ENCODE assay signal across 21 mouse cellular contexts in the genomic region with DNA sequence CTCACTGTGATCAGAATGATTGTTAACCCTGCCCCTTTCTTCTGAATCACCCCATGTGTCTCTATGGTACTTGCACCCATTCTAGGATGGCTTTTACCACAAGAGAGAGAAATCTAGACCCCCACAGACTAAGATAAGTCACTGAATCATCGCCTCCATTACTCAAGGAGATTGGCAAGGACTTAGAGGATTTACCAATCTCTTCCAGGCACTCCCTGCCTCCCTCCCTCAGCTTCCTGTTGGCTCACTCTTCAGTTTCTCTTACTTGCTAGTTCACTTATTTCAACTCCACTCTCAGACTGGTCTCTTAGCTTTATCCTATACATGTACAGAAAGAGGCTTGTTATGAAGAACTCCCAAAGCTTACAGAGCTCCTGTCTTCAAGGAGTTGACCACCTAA. TPM values are rescaled to one million over a fixed set of nuclear protein-coding genes. Genes with fewer than 3 reads are reported as not detected.
DNase-seq lines count a peak whose midpoint lies in the region; ATAC-seq and TF ChIP-seq lines count a peak whose summit lies in the region.
"Had no signal": no experiment of that assay in that cellular context is flagged by ENCODE, and none has a peak within 500 bp of the region (broad histone marks: within the 10 kb centered on the region; RNA-seq: fewer than 3 reads in every experiment).

No protein-coding gene starts in this region.

- H3K9me3 ChIP-seq in kidney, embryonic 16.5 days (ENCODE audit: low read length), result no peaks in the 10 kb centered on the region
- H3K9me3 ChIP-seq: embryonic facial prominence, embryonic 10.5 days; forebrain, embryonic 12.5 days; heart, embryonic 15.5 days; hindbrain, embryonic 13.5 days had no signal

- H3K4me3 ChIP-seq in myocyte, result no peak overlapping the region
- no peak overlapping the region for H3K4me3 ChIP-seq in kidney, embryonic 16.5 days (ENCODE audit: low read length)
- H3K4me3 ChIP-seq: embryonic facial prominence, embryonic 10.5 days; erythroblast, embryonic 14.5 days; forebrain, embryonic 12.5 days; heart, adult 2 months; heart, embryonic 15.5 days; hindbrain, embryonic 13.5 days had no signal

- H3K4me2 ChIP-seq in myocyte (ENCODE audit: low read depth), result peak overlapping the region; percentile 64
- no peak overlapping the region for H3K4me2 ChIP-seq in kidney, embryonic 16.5 days (replicated peaks; ENCODE audit: low read depth, low read length)
- H3K4me2 ChIP-seq: forebrain, embryonic 12.5 days; heart, embryonic 11.5 days; heart, embryonic 15.5 days; hindbrain, embryonic 13.5 days had no signal

- 87% methylated on average over 1 of the region's 1 CpGs for WGBS in kidney, embryonic 16.5 days

- H3K36me3 ChIP-seq in myocyte (ENCODE audit: control insufficient read depth, insufficient read depth), result no peaks in the 10 kb centered on the region
- H3K36me3 ChIP-seq in kidney, embryonic 16.5 days (ENCODE audit: insufficient read depth, low read length), result no peaks in the 10 kb centered on the region
- H3K36me3 ChIP-seq: embryonic facial prominence, embryonic 10.5 days; forebrain, embryonic 12.5 days; heart, embryonic 15.5 days; hindbrain, embryonic 13.5 days had no signal

- no peak overlapping the region for H3ac ChIP-seq in myocyte (ENCODE audit: control insufficient read depth, insufficient read length)

- H3K27ac ChIP-seq in kidney, embryonic 16.5 days (ENCODE audit: low read length), result no peak overlapping the region
- H3K27ac ChIP-seq: embryonic facial prominence, embryonic 10.5 days; forebrain, embryonic 12.5 days; heart, adult 2 months; heart, embryonic 15.5 days; hindbrain, embryonic 13.5 days; hindbrain, postnatal 0 days had no signal

- no peak for TF ChIP-seq POLR2A in myocyte (IDR thresholded peaks at IDR 0.05; ENCODE audit: insufficient read length, low read depth)

- H3K79me2 ChIP-seq in myocyte (ENCODE audit: control insufficient read depth, insufficient read depth), result peaks cover 100% of the 10 kb centered on the region

- H3K9ac ChIP-seq in kidney, embryonic 16.5 days (replicated peaks; ENCODE audit: low read length), result no peak overlapping the region
- H3K9ac ChIP-seq: forebrain, embryonic 12.5 days; heart, embryonic 15.5 days; hindbrain, embryonic 13.5 days had no signal

- no peaks in the 10 kb centered on the region for H3K27me3 ChIP-seq in myocyte (ENCODE audit: control insufficient read depth, insufficient read depth, insufficient read length)
- no peaks in the 10 kb centered on the region for H3K27me3 ChIP-seq in kidney, embryonic 16.5 days (ENCODE audit: insufficient read depth, low read length)
- H3K27me3 ChIP-seq: forebrain, embryonic 12.5 days; heart, embryonic 15.5 days; hindbrain, embryonic 13.5 days had no signal

- no peaks in the 10 kb centered on the region; the same call in 1 of the 2 replicates for H3K4me1 ChIP-seq in kidney, embryonic 16.5 days (ENCODE audit: insufficient read depth, low read length)
- H3K4me1 ChIP-seq: heart, embryonic 15.5 days had no signal

- DNase-seq in 3T3-L1 (ENCODE audit: low read depth, low spot score) (peak; percentile 60), 416B (ENCODE audit: low read depth) (peak; percentile 91)
- peak; percentile 55 for DNase-seq in fibroblast of lung, adult 2 months (ENCODE audit: low read depth)
- no peak for DNase-seq in thymus, postnatal 4 days
- DNase-seq: adrenal gland, adult 2 months; adrenal gland, postnatal 36 days; cerebellum, adult 2 months; cerebellum, postnatal 10 days; gastrocnemius, postnatal 10 days; heart, adult 2 months; heart, postnatal 14 days had no signal

- ATAC-seq in kidney, embryonic 16.5 days (ENCODE audit: low FRiP score, low TSS enrichment), result no peak
- ATAC-seq: forebrain, embryonic 16.5 days; hindbrain, postnatal 0 days had no signal

TF ChIP-seq in myocyte, 11 proteins besides CTCF, POLR2A, EP300 and RAD21:
- TF ChIP-seq REST (IDR thresholded peaks at IDR 0.05; ENCODE audit: insufficient read depth, insufficient read length), result no peak
- 0 out of 2 replicates have a peak, but pooled peaks have one; percentile 36 for TF ChIP-seq CEBPB (IDR thresholded peaks at IDR 0.05; ENCODE audit: insufficient read depth, poor library complexity, severe bottlenecking)
TF ChIP-seq in myocyte: peak in this region for 1.

RNA-seq across cellular contexts. Expression of gene Ern1, which starts 12.3 kb away (rescaled TPM):
- 20.4 TPM for polyA plus RNA-seq in myocyte (2012; fragmentation: generic; extraction: Trizol)
- 5.4 and 6.8 TPM in 2 replicates for polyA plus RNA-seq in kidney, embryonic 16.5 days (2015; fragmentation: Nextera tagmentation; extraction: Ambion mirVana)
